Mouse (Mus musculus) inflammation-experienced regulatory T-cells, adult 6 months (primary cell): ENCODE results near the gene Taok3. TPM values are rescaled to one million over a fixed set of nuclear protein-coding genes. Genes with fewer than 3 reads are reported as not detected.

Source experiments
- ATAC-seq: one replicate; pipeline ENCODE4 v1.8.0; 2017
- polyA plus RNA-seq, 3 experiments: library from polyadenylated mRNA; unstranded; fragments of 100-300 nt; shearing (Covaris generic); gene quantifications; one replicate each; pipeline ENCODE4 v1.2.1; 2017

The Taok3 gene
- 100 to 1,000 TPM; 115 to 147 (median 144) TPM for polyA plus RNA-seq

GRCm38 (mm10) chr5:117119777-117120488 is at the start of gene Taok3:
Taok3 (plus strand) TSS chr5:117120129.
- ATAC-seq: peak; percentile 72

DNA sequence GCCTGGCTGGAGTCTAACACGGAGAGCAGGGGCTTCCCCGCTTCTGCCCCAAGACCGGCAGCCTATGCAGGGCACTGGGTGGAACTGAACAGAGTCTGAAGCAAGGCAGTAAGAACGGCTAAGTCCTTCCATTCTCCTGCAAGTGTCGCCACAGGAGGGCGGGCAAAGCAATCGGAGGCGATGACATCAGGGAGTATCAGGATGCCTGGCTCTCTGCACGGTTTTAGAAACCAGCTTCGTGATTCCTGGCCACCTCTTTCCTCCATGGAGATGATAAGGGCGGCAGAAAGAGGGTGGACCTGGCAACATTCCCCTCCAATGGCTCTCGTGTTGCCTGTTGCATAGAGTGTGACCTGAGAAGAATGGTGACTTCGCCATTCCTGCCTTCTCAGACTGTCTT is 32.2 kb upstream of the Taok3 start:
- no peak for ATAC-seq

GRCm38 (mm10) chr5:117089147-117089546 is 30.8 kb upstream of the Taok3 start:
- peak; percentile 71 for ATAC-seq

- peak; percentile 55 for ATAC-seq
Observed at GRCm38 (mm10) chr5:117089786-117090185, 30.1 kb upstream of the Taok3 start.

DNA sequence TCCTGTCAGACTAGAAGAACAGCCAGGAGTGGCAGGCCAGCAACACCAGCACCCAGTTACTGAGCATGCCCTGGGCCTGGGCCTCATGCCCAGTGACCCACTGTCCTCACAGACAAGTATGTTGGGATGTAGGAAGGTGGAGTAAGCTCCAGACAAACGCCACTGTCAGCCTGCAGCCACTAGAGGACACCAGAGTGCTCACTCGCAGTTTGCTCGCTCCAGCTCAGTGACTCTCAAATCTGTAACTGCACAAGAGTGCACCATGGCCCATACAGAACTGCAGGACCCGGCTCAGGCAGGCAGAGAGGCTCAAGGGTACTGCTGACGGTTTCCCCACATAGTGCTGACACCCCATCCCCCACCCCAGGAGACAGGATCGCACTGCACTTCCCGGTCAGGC is 25.5 kb upstream of the Taok3 start:
- ATAC-seq: no peak

- no peak for ATAC-seq
Observed at GRCm38 (mm10) chr5:117096716-117097115, 23.2 kb upstream of the Taok3 start.

DNA sequence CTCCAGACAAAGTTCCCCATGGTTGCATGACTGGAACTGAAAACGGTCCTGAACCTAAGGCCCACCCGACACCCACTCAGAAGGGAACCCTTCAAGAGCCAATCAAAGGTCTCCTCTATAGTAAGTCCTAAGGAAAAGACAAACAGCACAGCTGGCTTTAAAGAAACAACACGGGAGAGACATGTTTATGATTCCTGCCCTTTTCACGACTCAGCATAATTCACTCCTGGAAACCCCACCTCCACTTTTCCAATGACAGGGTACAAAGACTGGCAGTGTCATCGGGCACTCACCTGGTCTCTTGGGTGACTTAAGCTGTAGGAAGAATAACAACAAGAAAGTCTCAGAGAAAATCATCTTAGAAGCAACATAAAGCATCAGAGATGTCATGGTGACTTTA is 20.9 kb upstream of the Taok3 start:
- ATAC-seq: no peak

DNA sequence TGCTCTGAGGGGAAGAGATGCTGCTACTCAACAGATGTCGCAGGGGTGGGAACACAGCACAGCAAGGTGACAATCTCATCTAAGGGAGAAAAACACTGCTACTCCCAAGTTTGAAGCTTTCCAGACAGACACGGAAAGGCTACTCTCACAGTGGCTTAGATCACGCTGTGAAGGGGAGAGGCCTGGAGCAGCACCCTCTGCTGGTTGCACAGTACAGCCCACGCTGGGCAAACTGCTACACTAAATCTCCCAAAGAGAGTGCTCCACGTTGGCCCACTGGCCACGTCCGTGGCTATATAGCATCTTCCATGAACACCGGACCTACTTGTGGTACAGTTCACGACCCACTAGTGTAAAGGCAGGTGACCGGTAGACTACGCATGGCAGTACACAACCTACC is 20.2 kb upstream of the Taok3 start:
- ATAC-seq: no peak

DNA sequence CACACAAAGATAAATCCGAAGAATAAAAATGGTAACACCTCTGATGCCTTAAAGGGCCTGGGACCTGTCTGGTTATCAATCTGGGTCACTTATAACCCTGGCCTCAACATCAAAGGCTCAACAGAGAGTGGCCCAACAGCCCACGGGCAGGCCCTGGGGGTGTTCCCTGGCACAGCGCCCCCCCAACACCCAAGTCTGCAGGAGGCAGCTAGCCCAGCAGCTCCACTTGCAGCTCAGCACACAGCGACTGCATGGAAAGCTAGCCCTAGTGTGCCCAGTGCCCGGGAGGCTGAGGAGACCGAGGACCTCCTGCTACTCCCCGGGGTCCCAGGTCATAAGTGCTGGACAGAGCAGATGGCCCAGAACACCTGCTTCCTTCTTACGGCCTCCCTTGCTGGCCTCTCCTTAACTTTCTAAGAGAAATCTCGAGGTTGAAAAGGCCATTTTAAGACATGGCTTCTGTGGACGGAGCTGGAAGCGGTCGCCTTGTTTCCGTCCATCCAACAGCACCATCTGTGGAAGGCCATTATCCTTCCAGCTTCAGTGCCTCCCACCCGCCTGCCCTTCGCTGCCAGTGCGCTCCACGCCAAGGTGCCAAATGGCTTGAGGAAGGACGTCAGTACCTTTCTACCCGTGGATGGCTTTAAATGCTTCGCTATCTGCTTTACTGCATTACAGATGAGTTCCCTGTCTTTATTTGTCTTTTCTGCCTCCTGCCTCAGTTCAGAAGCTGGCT is 16.6 kb upstream of the Taok3 start:
- ATAC-seq: no peak

DNA sequence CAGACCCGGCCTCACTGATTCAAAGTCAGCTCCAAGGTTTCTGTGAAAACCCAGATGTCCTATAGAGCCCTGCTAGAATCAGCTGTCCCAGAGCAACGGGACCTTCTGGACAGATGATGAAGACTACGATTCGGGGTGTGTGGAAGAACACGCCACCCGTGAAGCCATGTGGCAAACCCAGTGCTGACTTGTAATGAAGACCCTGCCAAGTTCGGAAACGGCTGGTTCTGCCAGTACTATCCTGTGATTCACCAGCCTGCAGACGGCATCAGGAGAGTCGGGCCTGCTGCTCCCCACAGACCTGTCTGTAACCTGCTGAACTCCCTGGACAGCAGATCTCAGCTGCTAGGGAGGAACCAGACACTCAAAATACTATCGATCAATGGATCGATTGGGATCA is 15.6 kb upstream of the Taok3 start:
- ATAC-seq: no peak

GRCm38 (mm10) chr5:117105761-117106160 is 14.2 kb upstream of the Taok3 start:
- no peak for ATAC-seq

DNA sequence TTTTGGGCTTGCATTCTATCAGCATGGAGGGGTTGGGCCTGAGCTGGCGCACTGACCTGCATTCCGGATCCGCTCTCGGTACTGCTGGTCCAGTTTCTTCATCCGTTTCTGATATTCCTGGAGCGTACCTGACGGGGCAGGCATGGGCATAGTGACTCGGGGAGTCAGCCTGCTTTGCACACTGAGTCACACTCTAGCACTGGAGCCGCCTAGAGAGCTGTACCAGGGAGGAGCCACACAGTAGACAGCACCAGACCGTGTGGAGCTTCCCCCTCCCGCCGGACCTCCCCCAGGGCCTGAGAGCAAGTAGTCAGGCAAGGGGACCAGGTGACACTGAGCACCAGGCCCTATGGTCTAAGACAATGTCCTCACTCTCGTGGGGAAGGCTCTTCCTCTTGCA is 11.6 kb upstream of the Taok3 start:
- ATAC-seq: no peak

DNA sequence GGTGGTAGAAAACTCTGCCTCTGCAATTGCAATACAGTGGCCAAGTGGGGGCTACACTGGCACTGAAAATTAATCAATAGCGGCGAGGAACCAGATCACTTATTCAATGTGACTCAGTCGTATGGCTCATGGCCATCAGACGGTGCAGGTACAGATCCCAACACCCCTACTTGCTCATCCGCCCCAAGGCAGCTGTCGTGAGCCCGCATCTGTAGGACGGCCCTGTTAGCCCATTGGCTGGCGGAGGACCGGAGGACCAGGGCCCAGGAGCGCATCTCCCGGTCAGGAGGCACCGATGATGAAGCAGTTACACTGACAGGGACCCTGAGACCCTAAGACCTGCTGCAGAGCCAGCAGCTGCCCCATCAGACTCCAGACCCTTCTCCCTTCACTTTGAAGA is 11.2 kb upstream of the Taok3 start:
- no peak for ATAC-seq

DNA sequence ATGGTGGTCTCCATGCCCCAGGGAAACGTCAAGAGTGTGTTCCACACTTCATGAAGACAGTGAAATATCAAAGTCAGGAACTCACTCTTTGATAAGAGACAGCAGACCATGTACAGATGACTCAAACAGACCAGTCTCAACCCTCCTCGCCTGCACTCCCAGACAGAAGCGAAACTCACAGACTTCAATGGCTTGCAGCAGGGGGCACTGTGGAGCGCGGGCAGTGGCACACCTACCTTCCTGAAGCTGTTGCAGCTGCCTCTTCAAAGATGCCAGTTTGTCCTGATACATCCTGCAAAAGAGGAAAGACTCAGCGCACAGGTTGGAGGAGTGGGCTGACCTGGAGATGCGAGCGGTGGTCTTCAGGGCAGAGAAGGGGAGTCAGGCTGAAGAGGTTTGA is 10.4 kb upstream of the Taok3 start:
- no peak for ATAC-seq

DNA sequence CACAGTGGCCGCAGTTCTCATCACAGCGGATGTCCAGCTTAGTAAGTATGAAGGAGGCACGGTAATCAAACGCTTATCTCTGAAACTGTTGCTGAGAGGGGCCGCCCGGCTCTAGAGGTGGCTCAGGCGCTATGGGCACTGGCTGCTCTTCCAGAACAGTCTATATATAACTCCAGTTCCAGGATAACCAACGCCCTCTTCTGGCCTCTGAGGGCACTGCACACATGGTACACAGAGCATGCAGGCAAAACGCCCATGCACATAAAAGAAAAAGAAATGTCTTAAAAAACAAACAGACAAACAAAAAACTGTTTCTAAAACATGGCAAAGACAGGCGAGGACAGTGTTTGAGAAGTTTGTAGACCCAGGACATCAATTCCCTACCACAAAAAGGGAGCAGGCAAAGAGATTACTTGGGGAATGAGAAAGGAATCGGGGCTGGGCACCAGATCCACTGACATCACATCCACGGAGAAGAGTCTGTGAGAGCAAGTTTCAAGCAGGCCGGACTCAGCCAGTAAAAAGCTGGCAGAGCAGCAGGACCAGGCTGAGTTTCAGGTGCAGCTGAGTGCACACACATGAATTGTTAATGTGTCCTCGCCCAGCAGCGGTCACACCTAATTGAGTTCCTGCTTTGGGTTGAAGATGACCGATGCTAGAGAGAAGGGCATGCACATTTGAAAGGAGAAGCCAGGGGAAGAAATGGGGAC is 8.7 kb upstream of the Taok3 start:
- no peak for ATAC-seq

DNA sequence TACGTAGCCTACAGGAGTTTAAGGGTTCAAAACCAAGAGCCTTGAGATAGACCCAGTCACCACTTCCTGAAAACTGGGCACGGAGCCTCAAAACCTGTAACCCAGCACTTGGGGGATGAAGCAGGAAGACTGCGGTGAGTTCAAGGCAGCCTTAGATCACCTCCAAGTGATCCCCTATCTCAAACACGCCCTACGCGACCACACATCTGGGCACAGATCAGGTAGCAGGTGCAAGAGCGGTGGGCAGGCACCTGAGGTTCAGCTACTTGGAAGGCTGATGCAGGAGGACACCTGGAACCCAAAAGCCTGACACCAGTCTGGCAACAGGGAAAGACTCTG is 8.2 kb upstream of the Taok3 start:
- ATAC-seq: no peak

DNA sequence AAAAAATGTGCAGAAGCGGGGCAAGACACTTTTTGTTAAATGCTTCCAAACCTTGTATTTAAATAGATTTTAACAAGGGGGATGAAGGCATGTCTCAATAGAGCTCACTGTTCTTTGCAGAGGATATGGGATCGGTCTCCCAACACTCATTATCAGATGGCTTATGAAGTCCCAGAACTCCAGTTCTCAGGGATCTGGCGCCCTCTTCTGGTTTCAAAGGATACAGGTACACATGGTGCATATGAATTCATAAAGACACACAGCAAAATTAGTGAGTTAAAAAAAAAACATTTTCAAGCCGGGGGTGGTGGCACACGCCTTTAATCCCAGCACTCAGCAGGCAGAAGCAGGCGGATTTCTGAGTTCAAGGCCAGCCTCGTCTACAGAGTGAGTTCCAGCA is 6.6 kb upstream of the Taok3 start:
- no peak for ATAC-seq

- ATAC-seq: no peak
Observed at GRCm38 (mm10) chr5:117114581-117115192, 5.2 kb upstream of the Taok3 start.

- no peak for ATAC-seq
Observed at GRCm38 (mm10) chr5:117115193-117115767, 4.6 kb upstream of the Taok3 start.

DNA sequence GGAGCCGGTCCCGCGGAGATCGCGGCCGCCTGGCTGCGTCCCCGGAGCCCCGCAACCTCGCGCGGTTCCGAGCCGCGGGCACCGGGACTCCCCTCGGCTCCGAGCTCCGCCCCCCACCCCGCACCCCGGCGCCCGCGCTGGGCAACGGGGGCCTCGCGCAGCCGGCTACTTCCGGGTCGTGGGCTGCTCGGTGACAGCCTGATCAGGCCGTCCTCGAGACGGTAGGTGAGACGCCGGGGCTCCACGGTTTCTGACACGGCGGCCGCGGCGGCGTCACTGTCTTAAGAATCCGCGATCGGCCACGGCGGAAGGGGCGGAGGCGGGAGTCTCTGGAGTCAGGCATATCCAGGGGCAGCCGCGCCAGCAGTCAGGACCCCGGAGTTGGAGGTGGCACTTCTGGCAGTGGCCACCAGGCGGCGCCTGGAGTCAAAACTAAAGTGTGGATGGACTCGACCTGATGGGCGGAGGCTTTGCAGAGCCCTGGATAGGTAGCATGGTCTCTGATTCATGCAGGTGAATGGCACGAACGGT is 4.0 kb upstream of the Taok3 start, which contains the start of gene Suds3:
Gene Suds3, minus strand, starts transcription at position 278 of the 531 bp plus-strand sequence.
- ATAC-seq: peak; percentile 66

- no peak for ATAC-seq
Observed at GRCm38 (mm10) chr5:117116660-117117059, 3.3 kb upstream of the Taok3 start.

DNA sequence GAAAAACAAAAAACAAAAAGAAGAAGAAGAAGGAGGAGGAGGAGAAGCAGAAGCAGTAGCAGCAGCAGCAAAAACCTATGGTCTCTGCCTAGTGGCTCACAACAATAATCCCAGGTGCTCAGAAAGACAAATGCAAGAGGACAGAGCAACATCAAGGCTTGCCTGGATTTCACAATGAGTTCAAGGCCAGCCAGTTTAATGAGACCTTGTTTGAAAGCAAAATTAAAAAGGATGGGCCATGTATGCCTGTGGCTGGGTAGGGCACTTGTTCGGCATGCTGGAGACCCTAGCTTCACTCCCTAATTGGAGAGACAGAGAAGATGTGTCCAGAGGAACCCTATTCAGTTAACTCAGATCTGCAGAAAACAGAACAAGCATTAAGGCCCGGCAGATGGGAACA is 2.7 kb upstream of the Taok3 start:
- ATAC-seq: no peak

- no peak for ATAC-seq
Observed at GRCm38 (mm10) chr5:117117716-117118115, 2.2 kb upstream of the Taok3 start.
